Mouse (Mus musculus): Measurements from ENCODE around the gene Cd3g. TPM values are rescaled to one million over a fixed set of nuclear protein-coding genes. Genes with fewer than 3 reads are reported as not detected.

The Cd3g gene
- 14.7 TPM for polyA plus RNA-seq (2014; fragmentation: Illumina TruSeq; extraction: RNeasy Lipid Tissue Mini Kit (QIAGEN cat#74804); ENCODE audit: insufficient read depth, low read depth, low replicate concordance)

DNA sequence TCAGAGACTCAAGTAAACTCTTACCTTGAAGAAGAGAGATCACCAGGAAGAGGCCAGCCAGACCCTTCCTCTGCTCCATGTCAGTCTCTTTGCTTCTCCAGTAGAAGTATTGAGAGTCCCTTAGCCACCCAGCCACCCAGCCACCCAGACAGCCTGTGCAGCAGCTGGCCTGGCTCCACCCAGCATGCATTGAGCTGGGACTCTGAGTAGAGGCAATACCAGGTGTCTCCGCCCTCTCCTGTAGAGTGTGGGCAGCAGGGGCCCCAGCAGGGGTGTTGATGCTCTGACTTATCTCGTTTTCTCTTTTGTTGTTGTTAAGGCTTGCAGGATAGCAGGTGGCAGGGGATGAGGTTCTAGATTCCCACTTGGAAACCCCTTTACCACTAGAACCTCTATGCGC, at the start of gene Cd3g:
TSS of gene Cd3g (minus strand) at position 190 of the 400 bp plus-strand sequence.

DNA sequence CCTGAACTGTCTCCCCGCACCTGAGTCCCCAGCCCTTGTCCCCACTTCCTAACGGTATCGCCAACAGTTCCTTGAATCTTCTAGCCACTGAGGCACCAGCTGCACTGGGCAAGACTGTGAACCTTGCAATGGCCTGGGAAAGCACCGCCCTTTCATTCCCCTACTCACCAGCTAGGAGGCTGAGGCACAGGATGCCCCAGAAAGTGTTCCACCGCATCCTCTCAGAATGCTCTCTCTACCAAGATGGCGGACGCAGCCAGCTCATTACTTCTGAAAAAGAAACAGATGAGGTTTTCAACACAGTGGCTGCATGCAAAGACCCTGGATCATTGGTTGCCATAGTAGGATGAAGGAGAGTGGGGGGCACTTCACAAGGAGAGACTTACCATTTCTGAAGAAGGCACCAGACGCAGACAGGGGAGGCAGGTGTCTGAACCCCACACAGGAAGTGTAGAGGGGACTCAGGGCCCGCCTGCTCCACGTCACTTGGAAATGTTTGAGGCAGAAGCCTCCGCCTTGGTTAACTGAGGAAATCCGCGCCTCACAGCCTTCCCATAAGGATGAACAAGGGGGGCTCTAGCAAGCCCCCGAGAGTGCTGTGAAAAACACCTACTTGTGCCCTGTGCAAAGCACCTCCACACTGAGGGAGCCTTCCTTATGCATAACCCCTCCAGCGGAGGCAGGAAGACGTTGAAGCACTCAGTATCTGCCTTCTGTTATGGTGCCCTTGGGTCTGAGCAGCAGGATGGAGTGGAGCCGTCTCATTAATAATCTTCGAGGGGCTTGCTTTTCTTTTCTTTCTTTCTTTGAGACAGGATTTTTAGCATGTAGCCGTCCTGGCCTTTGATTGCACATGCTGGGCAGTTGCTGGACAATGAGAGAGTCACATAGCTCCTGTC, 29.2 kb upstream of the Cd3g start, which contains the start of gene Cd3e:
TSS of gene Cd3e (minus strand) at position 448 of the 899 bp plus-strand sequence.

DNA sequence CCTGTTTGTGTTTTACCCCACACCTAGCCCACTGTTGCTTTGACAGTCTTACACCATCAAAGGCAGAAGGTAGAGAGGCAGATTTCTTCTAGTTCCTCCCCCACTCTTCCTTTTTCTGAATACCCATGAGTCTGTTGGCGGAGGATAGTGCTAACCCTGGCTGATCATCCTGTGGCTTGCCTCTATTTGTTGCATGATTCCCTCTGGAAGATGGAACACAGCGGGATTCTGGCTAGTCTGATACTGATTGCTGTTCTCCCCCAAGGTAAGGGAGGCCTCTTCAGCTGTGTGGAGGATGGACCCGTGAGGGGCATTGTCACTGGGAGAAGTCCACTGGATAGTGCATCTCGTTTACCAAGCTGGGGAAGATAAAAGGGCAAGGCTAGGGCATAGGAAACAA, 1.4 kb upstream of the Cd3g start, which contains the start of gene Cd3d:
TSS of gene Cd3d (plus strand) at position 111 of the 400 bp plus-strand sequence.

DNA sequence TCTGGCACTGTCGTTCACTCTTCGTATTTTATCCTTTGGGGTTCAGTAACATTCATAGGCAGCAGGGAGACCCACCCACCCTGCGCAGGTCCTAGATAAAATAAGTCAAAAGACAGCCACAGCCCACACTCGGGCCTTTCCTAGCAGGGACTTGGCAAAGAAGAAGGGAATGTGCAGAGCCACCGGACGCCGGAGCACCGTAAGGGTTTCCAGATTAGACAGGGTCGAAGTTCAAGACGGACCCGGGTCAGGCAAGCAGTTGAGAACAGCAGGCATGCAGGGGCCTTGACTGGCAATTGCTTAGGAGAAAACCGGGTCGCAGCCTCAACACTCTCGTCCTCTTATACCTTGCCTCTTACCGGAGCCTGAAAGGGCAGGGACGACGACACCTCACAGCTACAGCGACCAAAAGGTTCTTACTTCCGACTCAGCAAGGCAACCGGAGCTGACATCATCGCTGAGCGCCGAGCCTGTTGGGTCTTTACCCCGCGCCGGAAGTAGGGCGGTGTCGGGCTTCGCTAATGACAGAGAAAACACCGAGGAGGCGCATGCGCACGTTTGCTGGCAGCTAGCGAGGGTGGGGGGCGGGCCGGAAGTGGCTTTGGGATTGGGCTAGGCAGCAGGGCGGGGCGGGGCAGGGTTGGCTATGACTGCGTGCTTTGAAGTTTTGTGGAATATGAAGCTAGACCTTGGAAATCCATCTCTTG, 15.0 kb downstream of the Cd3g start, which contains the start of gene Ube4a:
TSS of gene Ube4a (minus strand) at position 475 of the 707 bp plus-strand sequence.

DNA sequence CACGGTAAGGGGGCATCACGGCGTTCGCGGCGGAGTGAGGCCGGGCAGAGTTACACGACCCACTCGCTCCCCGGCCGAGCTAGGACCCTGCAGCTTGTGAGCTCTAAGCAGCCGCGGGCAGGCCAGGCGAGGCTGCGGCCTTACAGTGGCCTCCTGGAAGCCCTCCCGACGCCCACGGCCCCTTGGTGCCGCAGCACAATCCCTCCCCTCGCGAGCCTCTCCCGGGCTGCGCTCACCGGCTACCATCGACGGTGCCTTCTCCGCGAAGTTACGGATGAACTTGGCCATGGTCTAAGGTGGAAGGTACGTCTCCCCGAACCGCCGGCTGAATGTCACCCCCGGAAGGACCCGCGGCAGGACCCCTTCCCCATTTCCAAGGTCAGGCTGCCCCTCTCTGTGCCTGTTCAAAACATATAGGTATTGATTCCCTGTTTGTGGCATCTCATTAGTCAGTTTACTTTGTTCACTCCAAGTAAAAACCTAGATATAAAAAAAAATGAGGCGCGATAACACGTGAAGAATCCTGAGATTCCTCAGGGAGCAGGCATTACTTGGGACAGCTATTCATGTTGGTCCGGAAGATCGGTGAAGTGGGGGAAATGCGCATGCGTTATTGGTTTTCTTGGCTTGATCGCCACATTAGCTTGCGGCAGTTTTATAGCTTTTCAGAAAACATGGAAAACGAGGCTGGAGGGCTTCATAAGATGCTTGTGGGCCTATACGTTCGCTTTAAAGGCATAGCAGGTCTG, 59.7 kb downstream of the Cd3g start, which contains the start of gene Atp5l:
TSS of gene Atp5l (minus strand) at position 369 of the 749 bp plus-strand sequence.

Other genes with a start within 250 kb of the Cd3g start
- gene Phldb1, start 245.2 kb downstream of the Cd3g start, polyA plus RNA-seq (2014; fragmentation: Illumina TruSeq; extraction: RNeasy Lipid Tissue Mini Kit (QIAGEN cat#74804); ENCODE audit: insufficient read depth, low read depth, low replicate concordance): 23.8 TPM
- gene Arcn1, start 212.6 kb downstream of the Cd3g start, polyA plus RNA-seq (2014; fragmentation: Illumina TruSeq; extraction: RNeasy Lipid Tissue Mini Kit (QIAGEN cat#74804); ENCODE audit: insufficient read depth, low read depth, low replicate concordance): 47.9 TPM
- 39.4 TPM for gene Ift46, start 212.5 kb downstream of the Cd3g start, polyA plus RNA-seq (2014; fragmentation: Illumina TruSeq; extraction: RNeasy Lipid Tissue Mini Kit (QIAGEN cat#74804); ENCODE audit: insufficient read depth, low read depth, low replicate concordance)
- gene Tmem25, start 181.1 kb downstream of the Cd3g start, polyA plus RNA-seq (2014; fragmentation: Illumina TruSeq; extraction: RNeasy Lipid Tissue Mini Kit (QIAGEN cat#74804); ENCODE audit: insufficient read depth, low read depth, low replicate concordance): 1.5 TPM
- 17.0 TPM for gene Ttc36, start 177.4 kb downstream of the Cd3g start, polyA plus RNA-seq (2014; fragmentation: Illumina TruSeq; extraction: RNeasy Lipid Tissue Mini Kit (QIAGEN cat#74804); ENCODE audit: insufficient read depth, low read depth, low replicate concordance)
- 3.3 TPM for gene Kmt2a, start 99.1 kb downstream of the Cd3g start, polyA plus RNA-seq (2014; fragmentation: Illumina TruSeq; extraction: RNeasy Lipid Tissue Mini Kit (QIAGEN cat#74804); ENCODE audit: insufficient read depth, low read depth, low replicate concordance)
- 733 TPM for gene Atp5l, start 59.7 kb downstream of the Cd3g start, polyA plus RNA-seq (2014; fragmentation: Illumina TruSeq; extraction: RNeasy Lipid Tissue Mini Kit (QIAGEN cat#74804); ENCODE audit: insufficient read depth, low read depth, low replicate concordance)
- 10.6 TPM for gene Ube4a, start 14.8 kb downstream of the Cd3g start, polyA plus RNA-seq (2014; fragmentation: Illumina TruSeq; extraction: RNeasy Lipid Tissue Mini Kit (QIAGEN cat#74804); ENCODE audit: insufficient read depth, low read depth, low replicate concordance)
- 12.3 TPM for gene Cd3d, start 1.4 kb upstream of the Cd3g start, polyA plus RNA-seq (2014; fragmentation: Illumina TruSeq; extraction: RNeasy Lipid Tissue Mini Kit (QIAGEN cat#74804); ENCODE audit: insufficient read depth, low read depth, low replicate concordance)
- gene Cd3e, start 29.2 kb upstream of the Cd3g start, polyA plus RNA-seq (2014; fragmentation: Illumina TruSeq; extraction: RNeasy Lipid Tissue Mini Kit (QIAGEN cat#74804); ENCODE audit: insufficient read depth, low read depth, low replicate concordance): 5.1 TPM
- gene Mpzl2, start 59.4 kb upstream of the Cd3g start, polyA plus RNA-seq (2014; fragmentation: Illumina TruSeq; extraction: RNeasy Lipid Tissue Mini Kit (QIAGEN cat#74804); ENCODE audit: insufficient read depth, low read depth, low replicate concordance): 1.9 TPM
- gene Mpzl3, start 74.8 kb upstream of the Cd3g start, polyA plus RNA-seq (2014; fragmentation: Illumina TruSeq; extraction: RNeasy Lipid Tissue Mini Kit (QIAGEN cat#74804); ENCODE audit: insufficient read depth, low read depth, low replicate concordance): 2.6 TPM
- 4.2 TPM for gene Jaml, start 98.8 kb upstream of the Cd3g start, polyA plus RNA-seq (2014; fragmentation: Illumina TruSeq; extraction: RNeasy Lipid Tissue Mini Kit (QIAGEN cat#74804); ENCODE audit: insufficient read depth, low read depth, low replicate concordance)
- gene Scn2b, start 137.4 kb upstream of the Cd3g start, polyA plus RNA-seq (2014; fragmentation: Illumina TruSeq; extraction: RNeasy Lipid Tissue Mini Kit (QIAGEN cat#74804); ENCODE audit: insufficient read depth, low read depth, low replicate concordance): 0.14 TPM
- 0.30 TPM for gene Scn4b, start 158.0 kb upstream of the Cd3g start, polyA plus RNA-seq (2014; fragmentation: Illumina TruSeq; extraction: RNeasy Lipid Tissue Mini Kit (QIAGEN cat#74804); ENCODE audit: insufficient read depth, low read depth, low replicate concordance)
- gene BC049352, start 201.6 kb upstream of the Cd3g start, polyA plus RNA-seq (2014; fragmentation: Illumina TruSeq; extraction: RNeasy Lipid Tissue Mini Kit (QIAGEN cat#74804); ENCODE audit: insufficient read depth, low read depth, low replicate concordance): not detected
- 16.3 TPM for gene Tmprss4, start 223.7 kb upstream of the Cd3g start, polyA plus RNA-seq (2014; fragmentation: Illumina TruSeq; extraction: RNeasy Lipid Tissue Mini Kit (QIAGEN cat#74804); ENCODE audit: insufficient read depth, low read depth, low replicate concordance)

Data from lung, adult 10 weeks (tissue).